Mouse (Mus musculus): Measurements from ENCODE around the gene Negr1. TPM values are rescaled to one million over a fixed set of nuclear protein-coding genes. Genes with fewer than 3 reads are reported as not detected.

The Negr1 gene
- polyA plus RNA-seq, 1 experiment, result 93.8 TPM

DNA sequence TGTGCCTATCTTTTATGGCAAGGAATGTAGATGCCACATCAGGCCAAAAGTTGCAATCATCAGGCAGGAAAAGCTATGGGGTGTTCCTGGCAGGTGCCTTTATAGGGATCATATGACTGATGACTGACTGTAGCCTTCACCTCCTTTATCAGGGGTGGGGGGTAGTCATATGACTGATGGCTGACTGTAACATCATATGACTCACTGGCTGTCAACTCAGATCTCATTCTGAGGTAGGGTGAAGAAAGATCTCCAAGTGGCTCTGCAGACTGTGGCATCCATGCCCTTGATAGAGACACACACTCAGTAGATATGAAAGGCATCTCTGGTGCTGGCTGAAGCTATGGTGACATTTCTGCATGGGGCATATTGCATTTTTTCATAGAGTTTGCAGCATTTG is 504.7 kb downstream of the Negr1 start:
- no peak overlapping the region for H3K4me3 ChIP-seq (ENCODE audit: insufficient read depth, low read length)
- TF ChIP-seq CTCF (IDR thresholded peaks at IDR 0.05; ENCODE audit: extremely low read depth, insufficient read depth, low read length), result no peak
- TF ChIP-seq POLR2A (IDR thresholded peaks at IDR 0.05; ENCODE audit: extremely low read depth, insufficient read depth, low read length), result no peak
- H3K27ac ChIP-seq (ENCODE audit: insufficient read depth, low read length), result no peak overlapping the region
- no peaks in the 10 kb centered on the region for H3K4me1 ChIP-seq (ENCODE audit: control insufficient read depth, insufficient read depth, low read length)

DNA sequence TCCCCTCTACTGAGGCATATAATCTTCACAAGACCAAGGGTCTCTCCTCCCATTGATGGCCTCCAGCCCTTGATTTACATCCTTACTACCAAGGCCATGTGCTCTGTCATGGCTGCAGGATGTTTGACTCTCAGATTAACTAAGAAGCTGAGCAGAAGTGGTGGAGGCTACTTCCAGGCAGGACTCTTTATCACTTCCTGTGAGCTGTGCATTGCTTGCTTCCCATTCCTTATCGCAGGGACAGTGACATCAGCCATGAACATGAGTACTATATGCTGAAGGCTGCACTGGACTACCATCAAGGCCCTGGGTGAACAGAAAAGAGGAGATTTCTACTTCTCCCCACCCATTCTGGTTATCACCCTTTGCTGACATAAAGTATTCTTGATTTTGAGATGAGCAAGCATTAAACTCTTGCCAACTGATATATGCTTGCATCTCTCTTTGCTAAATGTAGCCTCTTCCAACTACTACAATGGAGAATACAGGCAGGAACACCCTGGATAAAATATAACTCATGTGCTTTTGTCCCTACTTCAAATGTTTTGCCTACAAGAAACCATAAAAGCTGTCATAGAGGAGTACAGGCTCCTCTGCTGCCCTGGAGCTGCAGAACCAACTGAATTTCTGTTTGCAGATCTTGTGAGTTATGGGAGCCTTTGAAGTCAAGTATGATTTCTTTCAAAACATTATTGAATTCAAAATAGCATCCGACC is 517.8 kb downstream of the Negr1 start:
- Histone ChIP-seq H3K4me3 (ENCODE audit: insufficient read depth, low read length) (no peak overlapping the region), H3K27ac (ENCODE audit: insufficient read depth, low read length) (no peak overlapping the region), H3K4me1 (ENCODE audit: control insufficient read depth, insufficient read depth, low read length) (peaks cover 4% of the 10 kb centered on the region; the same call in 1 of the 2 replicates)
- TF ChIP-seq POLR2A (IDR thresholded peaks at IDR 0.05; ENCODE audit: extremely low read depth, insufficient read depth, low read length) (no peak), CTCF (IDR thresholded peaks at IDR 0.05; ENCODE audit: extremely low read depth, insufficient read depth, low read length) (no peak)

- H3K4me1 ChIP-seq (ENCODE audit: control insufficient read depth, insufficient read depth, low read length), result peaks cover 5% of the 10 kb centered on the region; the same call in 1 of the 2 replicates
- TF ChIP-seq CTCF (IDR thresholded peaks at IDR 0.05; ENCODE audit: extremely low read depth, insufficient read depth, low read length) (no peak), POLR2A (IDR thresholded peaks at IDR 0.05; ENCODE audit: extremely low read depth, insufficient read depth, low read length) (no peak)
- H3K4me3 ChIP-seq (ENCODE audit: insufficient read depth, low read length), result no peak overlapping the region
- H3K27ac ChIP-seq (ENCODE audit: insufficient read depth, low read length), result no peak overlapping the region
These were observed 518.3 kb downstream of the Negr1 start for GRCm38 (mm10) chr3:157079966-157080306.

DNA sequence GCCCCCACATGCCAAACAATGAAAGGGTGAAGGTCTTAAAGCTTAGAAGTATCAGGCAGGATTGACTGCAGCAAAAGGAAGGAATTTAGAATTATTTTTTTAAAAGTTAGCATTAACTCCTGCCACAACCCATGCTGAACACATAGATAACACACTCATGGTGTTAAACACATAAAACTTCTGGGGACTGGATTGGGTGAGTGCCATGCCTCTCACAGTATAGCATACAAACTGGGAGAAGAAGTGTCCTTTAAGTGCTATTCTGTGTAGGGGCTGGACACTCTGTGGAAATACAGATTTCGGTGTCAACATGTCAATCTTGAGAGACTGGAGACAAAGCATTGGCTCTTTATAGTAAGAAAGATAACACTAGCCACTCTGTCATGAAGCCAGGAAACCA is 519.0 kb downstream of the Negr1 start:
- TF ChIP-seq CTCF (IDR thresholded peaks at IDR 0.05; ENCODE audit: extremely low read depth, insufficient read depth, low read length), result no peak
- TF ChIP-seq POLR2A (IDR thresholded peaks at IDR 0.05; ENCODE audit: extremely low read depth, insufficient read depth, low read length), result no peak
- Histone ChIP-seq H3K4me3 (ENCODE audit: insufficient read depth, low read length) (no peak overlapping the region), H3K4me1 (ENCODE audit: control insufficient read depth, insufficient read depth, low read length) (peaks cover 8% of the 10 kb centered on the region; the same call in 1 of the 2 replicates), H3K27ac (ENCODE audit: insufficient read depth, low read length) (no peak overlapping the region)

- no peak overlapping the region for H3K27ac ChIP-seq (ENCODE audit: insufficient read depth, low read length)
- TF ChIP-seq POLR2A (IDR thresholded peaks at IDR 0.05; ENCODE audit: extremely low read depth, insufficient read depth, low read length) (no peak), CTCF (IDR thresholded peaks at IDR 0.05; ENCODE audit: extremely low read depth, insufficient read depth, low read length) (no peak)
- H3K4me3 ChIP-seq (ENCODE audit: insufficient read depth, low read length), result no peak overlapping the region
- H3K4me1 ChIP-seq (ENCODE audit: control insufficient read depth, insufficient read depth, low read length), result peaks cover 8% of the 10 kb centered on the region; the same call in 1 of the 2 replicates
These were observed 521.5 kb downstream of the Negr1 start for GRCm38 (mm10) chr3:157082808-157083784.

GRCm38 (mm10) chr3:157085180-157085579 is 523.6 kb downstream of the Negr1 start:
- peaks cover 8% of the 10 kb centered on the region; the same call in 1 of the 2 replicates for H3K4me1 ChIP-seq (ENCODE audit: control insufficient read depth, insufficient read depth, low read length)
- H3K27ac ChIP-seq (ENCODE audit: insufficient read depth, low read length), result no peak overlapping the region
- TF ChIP-seq CTCF (IDR thresholded peaks at IDR 0.05; ENCODE audit: extremely low read depth, insufficient read depth, low read length), result no peak
- TF ChIP-seq POLR2A (IDR thresholded peaks at IDR 0.05; ENCODE audit: extremely low read depth, insufficient read depth, low read length), result no peak
- H3K4me3 ChIP-seq (ENCODE audit: insufficient read depth, low read length), result no peak overlapping the region

DNA sequence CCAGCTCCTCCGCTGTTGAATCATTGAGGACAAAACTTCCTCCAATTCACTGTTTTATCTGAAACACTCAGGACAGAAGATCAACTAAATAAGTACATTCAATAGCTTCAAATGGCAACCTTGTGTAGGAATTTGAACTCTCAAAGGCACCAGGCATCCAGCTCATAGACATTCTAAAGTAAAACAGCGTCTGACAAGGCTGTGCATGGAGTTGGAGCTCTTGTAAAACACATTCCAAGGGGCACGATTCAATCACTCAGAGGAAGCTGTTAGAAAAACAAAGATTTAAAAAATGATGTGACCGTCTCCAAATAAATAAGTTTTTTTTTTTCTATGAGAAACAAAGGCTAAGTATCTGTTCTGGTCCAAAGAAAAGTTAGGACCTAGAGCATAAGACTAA is 528.5 kb downstream of the Negr1 start:
- no peak for TF ChIP-seq POLR2A (IDR thresholded peaks at IDR 0.05; ENCODE audit: extremely low read depth, insufficient read depth, low read length)
- Histone ChIP-seq H3K4me1 (ENCODE audit: control insufficient read depth, insufficient read depth, low read length) (peaks cover 2% of the 10 kb centered on the region; the same call in 1 of the 2 replicates), H3K27ac (ENCODE audit: insufficient read depth, low read length) (no peak overlapping the region), H3K4me3 (ENCODE audit: insufficient read depth, low read length) (no peak overlapping the region)

DNA sequence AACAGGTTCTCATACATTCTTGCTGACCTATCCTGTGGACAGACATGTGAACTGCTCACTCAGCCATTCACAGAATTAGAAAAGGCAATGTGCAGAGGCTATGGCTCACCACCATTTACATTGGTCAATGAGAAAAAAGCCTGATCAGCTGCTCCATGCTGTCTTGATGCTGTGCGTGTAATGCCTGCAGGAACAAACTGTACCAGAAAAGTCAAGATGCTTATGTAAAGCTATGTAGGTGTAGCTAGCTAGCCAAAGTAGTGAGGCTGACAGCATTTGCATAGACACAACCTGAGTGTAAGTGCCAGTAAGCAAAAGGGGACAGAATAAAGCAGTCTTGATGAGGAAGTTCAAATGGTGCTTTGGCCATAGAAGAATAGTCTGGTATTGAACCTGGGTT is 534.7 kb downstream of the Negr1 start:
- Histone ChIP-seq H3K4me1 (ENCODE audit: control insufficient read depth, insufficient read depth, low read length) (peaks cover 6% of the 10 kb centered on the region; the same call in 1 of the 2 replicates), H3K27ac (ENCODE audit: insufficient read depth, low read length) (no peak overlapping the region), H3K4me3 (ENCODE audit: insufficient read depth, low read length) (no peak overlapping the region)
- TF ChIP-seq CTCF (IDR thresholded peaks at IDR 0.05; ENCODE audit: extremely low read depth, insufficient read depth, low read length) (no peak), POLR2A (IDR thresholded peaks at IDR 0.05; ENCODE audit: extremely low read depth, insufficient read depth, low read length) (no peak)

DNA sequence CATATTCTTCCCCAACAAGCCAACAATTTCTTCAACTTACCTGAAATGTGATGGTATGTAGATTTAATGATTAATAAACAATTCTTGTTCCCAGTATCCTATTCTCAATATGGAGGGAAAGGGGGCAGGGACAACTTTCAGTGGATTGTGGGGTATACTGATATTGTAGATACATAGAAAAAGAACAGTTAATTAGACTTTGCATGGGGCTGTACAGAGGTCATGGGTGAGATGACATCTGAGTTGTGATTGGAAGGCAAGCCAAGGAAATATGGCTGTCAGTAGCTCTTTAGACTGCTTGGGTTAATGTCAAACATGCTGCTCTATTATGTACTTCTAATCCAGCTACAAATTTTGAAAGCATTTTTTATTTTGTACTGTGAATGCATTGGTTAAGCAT is 535.9 kb downstream of the Negr1 start:
- peaks cover 6% of the 10 kb centered on the region; the same call in 1 of the 2 replicates for H3K4me1 ChIP-seq (ENCODE audit: control insufficient read depth, insufficient read depth, low read length)
- TF ChIP-seq CTCF (IDR thresholded peaks at IDR 0.05; ENCODE audit: extremely low read depth, insufficient read depth, low read length), result no peak
- H3K4me3 ChIP-seq (ENCODE audit: insufficient read depth, low read length), result no peak overlapping the region
- H3K27ac ChIP-seq (ENCODE audit: insufficient read depth, low read length), result no peak overlapping the region
